Comparison of ENCODE assay signal across 12 mouse cellular contexts in the genomic region with DNA sequence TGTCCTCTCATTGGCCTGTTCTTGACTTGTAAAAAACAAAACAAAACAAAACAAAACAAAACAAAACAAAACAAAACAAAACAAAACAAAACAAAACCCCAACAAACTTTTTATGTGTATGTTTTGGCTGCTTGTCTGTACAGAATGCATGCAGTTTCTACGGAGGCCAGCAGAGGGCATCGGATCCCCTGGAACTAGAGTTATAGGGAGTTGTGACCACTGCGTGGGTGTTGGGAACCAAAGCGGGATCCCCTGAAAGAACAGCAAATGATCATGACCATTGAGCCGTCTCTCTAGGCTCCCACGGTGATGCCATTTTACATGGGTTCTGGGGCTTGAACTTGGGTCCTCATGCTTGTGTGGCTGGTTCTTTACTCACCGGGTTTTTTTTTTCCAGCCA.
DNase-seq lines count a peak whose midpoint lies in the region; ATAC-seq and TF ChIP-seq lines count a peak whose summit lies in the region.
"Had no signal": no experiment of that assay in that cellular context is flagged by ENCODE, and none has a peak within 500 bp of the region (broad histone marks: within the 10 kb centered on the region; RNA-seq: fewer than 3 reads in every experiment).

No protein-coding gene starts in this region.

- TF ChIP-seq POLR2A in CH12.LX (IDR thresholded peaks at IDR 0.05; ENCODE audit: low read depth, low read length) (no peak), MEL (IDR thresholded peaks at IDR 0.05; ENCODE audit: control insufficient read depth in 1 of 2, insufficient read depth in 1 of 2, low read depth in 1 of 2, low read length in 2 of 2, poor library complexity in 1 of 2) (no peak)

- no peak for ATAC-seq in erythroid progenitor cell, adult 5-6 weeks (replicated peaks; ENCODE audit: low FRiP score, poor library complexity, severe bottlenecking)

- peak; percentile 43 for TF ChIP-seq CTCF in left cerebral cortex, adult 2 months (IDR thresholded peaks at IDR 0.05)
- TF ChIP-seq CTCF in CH12.LX (conservative IDR thresholded peaks at IDR 0.05 in 1 of 2, IDR thresholded peaks at IDR 0.05 in 1 of 2; ENCODE audit: low read depth in 2 of 2, low read length in 2 of 2) = peak; percentile 20 to 34; a peak in 2 of 4 replicates
- peak; percentile 12 to 35 (median 24); a peak in 3 of 6 replicates for TF ChIP-seq CTCF in MEL (IDR thresholded peaks at IDR 0.05 in 2 of 3, conservative IDR thresholded peaks at IDR 0.05 in 1 of 3; ENCODE audit: control insufficient read depth in 1 of 3, insufficient read depth in 1 of 3, low read depth in 2 of 3, low read length in 3 of 3, poor library complexity in 1 of 3, severe bottlenecking in 1 of 3)

- H3K9me3 ChIP-seq in CH12.LX (replicated peaks; ENCODE audit: low read length) (peaks cover 6% of the 10 kb centered on the region), MEL (replicated peaks; ENCODE audit: insufficient read depth, low read length) (no peaks in the 10 kb centered on the region)
- H3K9me3 ChIP-seq: embryonic facial prominence, embryonic 15.5 days; stomach, embryonic 15.5 days had no signal

- no peak overlapping the region for H3K4me3 ChIP-seq in left cerebral cortex, adult 2 months
- H3K4me3 ChIP-seq in CH12.LX (replicated peaks in 1 of 3; ENCODE audit: low read depth in 2 of 3, low read length in 2 of 3, poor library complexity in 1 of 3) (no peak overlapping the region), MEL (ENCODE audit: control insufficient read depth in 1 of 2, insufficient read depth in 1 of 2, low read depth in 2 of 2, low read length in 2 of 2) (no peak overlapping the region)
- H3K4me3 ChIP-seq: embryonic facial prominence, embryonic 15.5 days; myocyte; stomach, embryonic 15.5 days had no signal

- in situ Hi-C loops in CH12.LX (cut with MboI; ENCODE audit: low pct_ligation_motif_present, low pct_unique_long_range_greater_than_20kb, low sequenced_read_pairs) = no loop called here

- peak; percentile 22 for TF ChIP-seq RAD21 in CH12.LX (IDR thresholded peaks at IDR 0.05; ENCODE audit: low read depth, low read length)
- no peak; the same call in 1 of the 2 replicates for TF ChIP-seq RAD21 in MEL (IDR thresholded peaks at IDR 0.05; ENCODE audit: low read depth, low read length)

- dilution Hi-C loops in CH12.LX (cut with MboI; ENCODE audit: extremely low pct_ligation_motif_present, extremely low pct_unique_long_range_greater_than_20kb, low sequenced_read_pairs) = no loop called here

- no peaks in the 10 kb centered on the region for H3K36me3 ChIP-seq in CH12.LX (replicated peaks in 1 of 2; ENCODE audit: control insufficient read depth in 1 of 2, insufficient read depth in 1 of 2, low read length in 1 of 2)
- H3K36me3 ChIP-seq in MEL (ENCODE audit: control insufficient read depth in 1 of 2, insufficient read depth in 2 of 2, low read length in 2 of 2) = no peaks in the 10 kb centered on the region
- H3K36me3 ChIP-seq in splenic B cell, adult 2 months (ENCODE audit: control insufficient read depth, insufficient read depth, low read length, poor library complexity, severe bottlenecking) = no peaks in the 10 kb centered on the region
- H3K36me3 ChIP-seq: embryonic facial prominence, embryonic 15.5 days; stomach, embryonic 15.5 days had no signal

- no peaks in the 10 kb centered on the region for H3K27me3 ChIP-seq in CH12.LX (replicated peaks)
- no peaks in the 10 kb centered on the region for H3K27me3 ChIP-seq in MEL (ENCODE audit: control insufficient read depth in 1 of 2, insufficient read depth in 2 of 2, low read length in 2 of 2)
- H3K27me3 ChIP-seq in splenic B cell, adult 2 months (ENCODE audit: control insufficient read depth, insufficient read depth, low read length, poor library complexity, severe bottlenecking) = no peaks in the 10 kb centered on the region
- H3K27me3 ChIP-seq: embryonic facial prominence, embryonic 15.5 days; stomach, embryonic 15.5 days had no signal

- no peak overlapping the region for H3K27ac ChIP-seq in left cerebral cortex, adult 2 months
- H3K27ac ChIP-seq in CH12.LX (ENCODE audit: insufficient read depth, low read depth) = no peak overlapping the region
- no peak overlapping the region for H3K27ac ChIP-seq in MEL (ENCODE audit: control insufficient read depth, low read depth, low read length)
- H3K27ac ChIP-seq: embryonic facial prominence, embryonic 15.5 days; stomach, embryonic 15.5 days had no signal

- H3K4me1 ChIP-seq in CH12.LX (ENCODE audit: control insufficient read depth in 1 of 2, insufficient read depth in 2 of 2) (peaks cover 12 to 33% of the 10 kb centered on the region in 2 experiments), MEL (ENCODE audit: control insufficient read depth in 1 of 2, insufficient read depth in 2 of 2, low read length in 2 of 2) (no peaks in the 10 kb centered on the region)
- H3K4me1 ChIP-seq: embryonic facial prominence, embryonic 15.5 days; stomach, embryonic 15.5 days had no signal

- H3K9ac ChIP-seq in CH12.LX (ENCODE audit: insufficient read depth, low read depth) (no peak overlapping the region), MEL (ENCODE audit: control insufficient read depth, low read depth, low read length, poor library complexity, severe bottlenecking) (no peak overlapping the region)
- H3K9ac ChIP-seq: embryonic facial prominence, embryonic 15.5 days; stomach, embryonic 15.5 days had no signal

- intact Hi-C loops in left cerebral cortex, adult 2 months (cut with DNase I) = no loop called here
- intact Hi-C loops in left cerebral cortex, postnatal 14 days (cut with DNase I) = no loop called here

- H3K79me2 ChIP-seq in CH12.LX (replicated peaks; ENCODE audit: control insufficient read depth, extremely low read depth, insufficient read depth, poor library complexity, severe bottlenecking) = no peaks in the 10 kb centered on the region
- H3K79me2 ChIP-seq in MEL (ENCODE audit: control insufficient read depth, insufficient read depth, low read length, poor library complexity) = no peaks in the 10 kb centered on the region

- TF ChIP-seq EP300 in CH12.LX (IDR thresholded peaks at IDR 0.05; ENCODE audit: low read length) = no peak
- TF ChIP-seq EP300 in MEL (IDR thresholded peaks at IDR 0.05; ENCODE audit: low read depth in 1 of 2, low read length in 2 of 2) = no peak

- no peak overlapping the region for H3K4me2 ChIP-seq in CH12.LX (ENCODE audit: insufficient read depth, low read depth, poor library complexity, severe bottlenecking)
- H3K4me2 ChIP-seq: embryonic facial prominence, embryonic 15.5 days; stomach, embryonic 15.5 days had no signal

- no peak for DNase-seq in left cerebral cortex, adult 2 months (ENCODE audit: extremely low spot score in 1 of 2, low spot score in 2 of 2)
- DNase-seq in left cerebral cortex, postnatal 14 days (ENCODE audit: low spot score in 2 of 2) = no peak
- DNase-seq in CH12.LX (ENCODE audit: extremely low read depth) (no peak), MEL (ENCODE audit: low read depth, low spot score) (peak; percentile 4)
- peak; percentile 29 for DNase-seq in splenic B cell, adult 2 months (ENCODE audit: low read depth, low spot score)
- no peak for DNase-seq in embryo, embryonic 11 days
- DNase-seq: lung, postnatal 4 days; retina, postnatal 1 day had no signal

TF ChIP-seq in CH12.LX, 34 proteins besides CTCF, POLR2A, EP300 and RAD21:
- TF ChIP-seq IRF4 (IDR thresholded peaks at IDR 0.05; ENCODE audit: low read depth, low read length) (no peak), MAFK (IDR thresholded peaks at IDR 0.05; ENCODE audit: insufficient replicate concordance, low read length) (no peak), PAX5 (IDR thresholded peaks at IDR 0.05; ENCODE audit: low read length) (no peak), KAT2A (IDR thresholded peaks at IDR 0.05; ENCODE audit: insufficient replicate concordance, low read length) (no peak), SMC3 (IDR thresholded peaks at IDR 0.05; ENCODE audit: low read depth, low read length) (peak; percentile 28), TCF12 (IDR thresholded peaks at IDR 0.05; ENCODE audit: low read depth, low read length) (no peak)
TF ChIP-seq in CH12.LX: peak in this region for 1.

TF ChIP-seq in MEL, 35 proteins besides CTCF, POLR2A, EP300 and RAD21:
- TF ChIP-seq TCF12 (IDR thresholded peaks at IDR 0.05; ENCODE audit: low read depth, low read length) = no peak
- no peak for TF ChIP-seq MYC (IDR thresholded peaks at IDR 0.05; ENCODE audit: low read depth, low read length)
- no peak for TF ChIP-seq MXI1 (IDR thresholded peaks at IDR 0.05; ENCODE audit: low read depth, low read length)
- no peak for TF ChIP-seq HCFC1 (IDR thresholded peaks at IDR 0.05; ENCODE audit: low read depth, low read length)

Comparison
In these comparisons a context has a peak if more than half of its experiments do, and no peak if none do; other contexts are left out.
1. DNase-seq: peak in MEL (single experiment) and splenic B cell, adult 2 months (single experiment); none in left cerebral cortex, adult 2 months (0 of 2), left cerebral cortex, postnatal 14 days (0 of 2), CH12.LX (single experiment) and embryo, embryonic 11 days (single experiment).
2. Peak in every context shown above with its lines, with median percentiles within 50 percentile points of each other: CTCF ChIP-seq.